Mouse (Mus musculus): ENCODE measurements around the gene Slc25a48.
A peak's percentile ranks its signal among the peaks of the same experiment; 100 is the strongest.

Gene Slc25a48

GRCm38 (mm10) chr13:56509796-56510195 lies 71.6 kb downstream of the Slc25a48 start:
- DNase-seq (ENCODE audit: low spot score in 2 of 2) = no peak

GRCm38 (mm10) chr13:56513595-56513994 lies 75.4 kb downstream of the Slc25a48 start:
- DNase-seq (ENCODE audit: low spot score in 2 of 2) = no peak

- no peak for DNase-seq (ENCODE audit: low spot score in 2 of 2)
Observed at GRCm38 (mm10) chr13:56516311-56516710, 78.2 kb downstream of the Slc25a48 start.

GRCm38 (mm10) chr13:56516816-56517215 lies 78.7 kb downstream of the Slc25a48 start:
- no peak for DNase-seq (ENCODE audit: low spot score in 2 of 2)

- peak; percentile 61 to 82 for DNase-seq (ENCODE audit: low spot score in 2 of 2)
Observed at GRCm38 (mm10) chr13:56522081-56522820, 84.1 kb downstream of the Slc25a48 start, which contains the start of gene Fbxl21. TSS of gene Fbxl21 (plus strand) at chr13:56522472.

GRCm38 (mm10) chr13:56522821-56523167 lies 84.6 kb downstream of the Slc25a48 start:
- no peak for DNase-seq (ENCODE audit: low spot score in 2 of 2)
